19 mouse cellular contexts compared by ENCODE assay signal in the genomic region with DNA sequence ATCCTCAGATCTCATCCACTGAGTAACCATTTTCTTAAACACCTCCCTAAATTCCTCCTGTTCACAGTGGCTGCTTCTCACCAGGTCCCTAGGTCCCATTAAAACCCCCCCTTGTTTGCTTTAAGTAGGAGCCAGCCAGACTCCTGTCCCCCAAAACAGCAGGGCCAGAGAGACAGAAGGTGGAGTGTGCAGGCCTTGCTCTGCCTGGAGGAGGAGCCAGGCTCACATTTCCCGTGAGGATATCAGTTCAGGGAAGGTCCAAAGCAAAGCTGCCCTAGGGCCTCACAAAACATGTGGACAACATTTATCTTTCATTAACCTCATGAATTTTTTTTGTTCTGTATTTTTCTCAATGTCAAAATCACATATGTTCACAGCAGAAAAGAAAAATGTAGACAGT.
"Had no signal": no experiment of that assay in that cellular context is flagged by ENCODE, and none has a peak within 500 bp of the region (broad histone marks: within the 10 kb centered on the region; RNA-seq: fewer than 3 reads in every experiment).

No protein-coding gene starts in this region.

- H3K27me3 ChIP-seq: liver, embryonic 13.5 days; midbrain, embryonic 12.5 days; neural tube, embryonic 13.5 days had no signal

- DNase-seq: kidney, adult 2 months; kidney, postnatal 25 days; layer of hippocampus, adult 9-11 months; liver, embryonic 13.5 days; lung, adult 2 months; lung, postnatal 14 days; lung, postnatal 4 days; right cerebral cortex, adult 18-20 months; right cerebral cortex, postnatal 14 days; right cerebral cortex, postnatal 4 days; thymus, adult 2 months; thymus, postnatal 14 days; thymus, postnatal 4 days had no signal

- H3K9me3 ChIP-seq: liver, embryonic 13.5 days; midbrain, embryonic 12.5 days; neural tube, embryonic 13.5 days had no signal

- ATAC-seq: midbrain, embryonic 16.5 days had no signal

- H3K9ac ChIP-seq: liver, embryonic 13.5 days; midbrain, embryonic 12.5 days; neural tube, embryonic 13.5 days had no signal

- H3K4me1 ChIP-seq: liver, embryonic 13.5 days; midbrain, embryonic 12.5 days; neural tube, embryonic 13.5 days had no signal

- H3K4me3 ChIP-seq: layer of hippocampus, adult 2 months; liver, embryonic 13.5 days; midbrain, embryonic 12.5 days; myocyte; neural tube, embryonic 13.5 days had no signal

- H3K4me2 ChIP-seq: liver, embryonic 13.5 days; midbrain, embryonic 12.5 days; neural tube, embryonic 13.5 days had no signal

- H3K36me3 ChIP-seq: liver, embryonic 13.5 days; midbrain, embryonic 12.5 days; neural tube, embryonic 13.5 days had no signal

- H3K27ac ChIP-seq: layer of hippocampus, adult 2 months; liver, embryonic 13.5 days; midbrain, embryonic 12.5 days; neural tube, embryonic 13.5 days; stomach, postnatal 0 days had no signal
